Mouse (Mus musculus) liver, embryonic 12.5 days (tissue): ENCODE measurements around the gene Trim31. TPM values are rescaled to one million over a fixed set of nuclear protein-coding genes. Genes with fewer than 3 reads are reported as not detected.

Experiments used
- ATAC-seq: fragments of 200-750 bp; cut with Nextera tagmentation; 2 replicates; pipeline ENCODE4 v1.8.0; 2017; ENCODE audit warnings: moderate number of reproducible peaks, mild to moderate bottlenecking, moderate library complexity
- H3K27ac ChIP-seq: fragments of 300-500 bp; sonication (generic); 2 replicates; pipeline ENCODE4 v1.5.1; 2016; ENCODE audit warnings: mild to moderate bottlenecking
- H3K27me3 ChIP-seq: fragments of 300-500 bp; sonication (generic); replicated peaks from 2 replicates; pipeline ENCODE4 v1.6.1; 2016; ENCODE audit warnings: mild to moderate bottlenecking, moderate library complexity
- H3K36me3 ChIP-seq: fragments of 300-500 bp; sonication (generic); 2 replicates; pipeline ENCODE4 v1.6.1; 2016; ENCODE audit warnings: mild to moderate bottlenecking, moderate library complexity
- H3K4me1 ChIP-seq: fragments of 300-500 bp; sonication (generic); 2 replicates; pipeline ENCODE4 v1.6.1; 2016
- H3K4me2 ChIP-seq: fragments of 300-500 bp; sonication (generic); 2 replicates; pipeline ENCODE4 v1.6.1; 2016; ENCODE audit warnings: mild to moderate bottlenecking, moderate library complexity
- H3K4me3 ChIP-seq: fragments of 300-500 bp; sonication (generic); 2 replicates; pipeline ENCODE4 v1.5.1; 2016; ENCODE audit warnings: mild to moderate bottlenecking, moderate library complexity
- H3K9ac ChIP-seq: fragments of 300-500 bp; sonication (generic); 2 replicates; pipeline ENCODE4 v1.6.1; 2016; ENCODE audit warnings: mild to moderate bottlenecking, moderate library complexity
- H3K9me3 ChIP-seq: fragments of 300-500 bp; sonication (generic); replicated peaks from 2 replicates; pipeline ENCODE4 v1.6.1; 2016; ENCODE audit warnings: mild to moderate bottlenecking, moderate library complexity
- WGBS: fragments of 180-500 bp; shearing (Covaris S2); methylation state at CpG from one replicate; pipeline ENCODE4 v1.1.7; 2016; ENCODE audit not compliant: insufficient replicate concordance; 5-methylcytosine and 5-hydroxymethylcytosine counted together
- polyA plus RNA-seq: library from polyadenylated mRNA; unstranded; fragments of >200 nt; fragmentation: Nextera tagmentation; extraction: Ambion mirVana; gene quantifications from 2 replicates; pipeline ENCODE4 v1.2.1, GENCODE M21; 2016

The Trim31 gene
- polyA plus RNA-seq, 1 experiment from 2014 or later: not detected

- H3K27ac ChIP-seq: no peak overlapping the region
- H3K4me3 ChIP-seq: no peak overlapping the region
- no peak overlapping the region for H3K9ac ChIP-seq
- ATAC-seq: no peak
- H3K27me3 ChIP-seq: peaks cover 39% of the 10 kb centered on the region
- H3K4me1 ChIP-seq: no peaks in the 10 kb centered on the region
- H3K9me3 ChIP-seq: no peaks in the 10 kb centered on the region
- 60% methylated on average over 4 of the region's 4 CpGs for WGBS
- no peak overlapping the region for H3K4me2 ChIP-seq
- no peaks in the 10 kb centered on the region for H3K36me3 ChIP-seq
These were observed 1.5 kb downstream of the Trim31 start for GRCm38 (mm10) chr17:36899376-36899775.

- no peaks in the 10 kb centered on the region for H3K4me1 ChIP-seq
- 68% methylated on average over 5 of the region's 5 CpGs for WGBS
- peaks cover 34% of the 10 kb centered on the region for H3K27me3 ChIP-seq
- H3K4me2 ChIP-seq: no peak overlapping the region
- H3K4me3 ChIP-seq: no peak overlapping the region
- no peak overlapping the region for H3K9ac ChIP-seq
- no peaks in the 10 kb centered on the region for H3K36me3 ChIP-seq
- no peak overlapping the region for H3K27ac ChIP-seq
- no peak for ATAC-seq
- H3K9me3 ChIP-seq: no peaks in the 10 kb centered on the region
These were observed 2.1 kb downstream of the Trim31 start for GRCm38 (mm10) chr17:36900001-36900400.

DNA sequence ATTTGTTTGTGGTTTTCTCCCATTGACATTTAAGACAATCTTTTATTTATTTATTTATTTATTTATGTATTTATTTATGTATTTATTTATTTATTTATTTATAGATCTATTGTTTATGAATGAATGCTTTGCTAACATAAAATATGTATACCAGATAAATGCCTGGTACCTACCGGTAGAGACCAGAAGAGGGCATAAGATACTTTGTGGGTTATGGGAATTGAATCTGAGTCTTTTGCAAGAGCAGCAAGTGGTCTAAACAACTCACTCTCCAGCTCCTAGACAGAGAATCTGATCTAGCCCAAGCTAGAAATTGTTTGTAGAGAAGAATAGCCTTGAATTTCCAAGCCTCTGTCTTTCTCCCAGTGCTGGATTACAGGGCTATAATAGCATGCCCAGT, 2.8 kb downstream of the Trim31 start:
- H3K9me3 ChIP-seq: no peaks in the 10 kb centered on the region
- H3K9ac ChIP-seq: no peak overlapping the region
- H3K36me3 ChIP-seq: no peaks in the 10 kb centered on the region
- peaks cover 40% of the 10 kb centered on the region for H3K27me3 ChIP-seq
- ATAC-seq: no peak
- no peak overlapping the region for H3K27ac ChIP-seq
- WGBS: 26% methylated on average over 1 of the region's 1 CpGs
- no peak overlapping the region for H3K4me3 ChIP-seq
- no peaks in the 10 kb centered on the region for H3K4me1 ChIP-seq
- H3K4me2 ChIP-seq: no peak overlapping the region

- H3K9me3 ChIP-seq: no peaks in the 10 kb centered on the region
- no peak overlapping the region for H3K27ac ChIP-seq
- no peaks in the 10 kb centered on the region for H3K4me1 ChIP-seq
- peaks cover 38% of the 10 kb centered on the region for H3K27me3 ChIP-seq
- WGBS: 40% methylated on average over 3 of the region's 3 CpGs
- no peaks in the 10 kb centered on the region for H3K36me3 ChIP-seq
- ATAC-seq: no peak
- H3K9ac ChIP-seq: no peak overlapping the region
- no peak overlapping the region for H3K4me3 ChIP-seq
- H3K4me2 ChIP-seq: no peak overlapping the region
These were observed 5.7 kb downstream of the Trim31 start for GRCm38 (mm10) chr17:36903651-36904050.

GRCm38 (mm10) chr17:36908235-36908634, 10.3 kb downstream of the Trim31 start:
- Histone ChIP-seq H3K4me1 (no peaks in the 10 kb centered on the region), H3K4me2 (no peak overlapping the region), H3K36me3 (no peaks in the 10 kb centered on the region), H3K9ac (no peak overlapping the region), H3K4me3 (no peak overlapping the region), H3K27me3 (peaks cover 44% of the 10 kb centered on the region), H3K9me3 (no peaks in the 10 kb centered on the region), H3K27ac (no peak overlapping the region)
- no peak for ATAC-seq
- 34% methylated on average over 1 of the region's 1 CpGs for WGBS

GRCm38 (mm10) chr17:36909802-36910201, 11.9 kb downstream of the Trim31 start:
- Histone ChIP-seq H3K27me3 (peaks cover 43% of the 10 kb centered on the region), H3K4me2 (no peak overlapping the region), H3K36me3 (no peaks in the 10 kb centered on the region), H3K9me3 (no peaks in the 10 kb centered on the region), H3K27ac (no peak overlapping the region), H3K4me3 (no peak overlapping the region), H3K4me1 (no peaks in the 10 kb centered on the region), H3K9ac (no peak overlapping the region)
- no peak for ATAC-seq
- 36% methylated on average over 4 of the region's 4 CpGs for whole genome bisulfite sequencing

GRCm38 (mm10) chr17:36912031-36912430, 14.1 kb downstream of the Trim31 start:
- H3K4me2 ChIP-seq: no peak overlapping the region
- ATAC-seq: no peak
- H3K36me3 ChIP-seq: no peaks in the 10 kb centered on the region
- no peak overlapping the region for H3K27ac ChIP-seq
- H3K4me1 ChIP-seq: no peaks in the 10 kb centered on the region
- no peak overlapping the region for H3K4me3 ChIP-seq
- peaks cover 40% of the 10 kb centered on the region for H3K27me3 ChIP-seq
- H3K9me3 ChIP-seq: no peaks in the 10 kb centered on the region
- no peak overlapping the region for H3K9ac ChIP-seq
- 54% methylated on average over 2 of the region's 2 CpGs for WGBS

DNA sequence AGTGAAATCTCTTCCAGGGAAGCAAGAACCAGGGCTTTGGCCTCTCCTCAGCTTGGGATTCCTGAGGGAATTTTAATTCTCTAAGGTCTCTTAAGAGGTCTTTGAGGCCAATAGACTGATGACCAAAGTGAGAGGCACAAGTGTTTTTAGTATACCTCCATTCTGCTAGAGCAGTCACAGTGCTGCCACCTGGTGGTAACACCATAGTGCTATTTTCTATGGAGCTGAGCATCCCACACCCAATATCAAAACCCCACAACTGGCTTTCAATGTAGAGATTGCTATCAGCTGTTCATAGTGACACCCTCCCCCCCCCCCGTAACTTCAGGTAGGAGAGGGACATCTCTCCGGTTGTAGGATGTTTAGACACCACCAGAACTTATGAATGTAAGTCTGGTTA, 16.2 kb downstream of the Trim31 start:
- peaks cover 25% of the 10 kb centered on the region for H3K27me3 ChIP-seq
- no peaks in the 10 kb centered on the region for H3K36me3 ChIP-seq
- H3K4me3 ChIP-seq: no peak overlapping the region
- H3K4me1 ChIP-seq: no peaks in the 10 kb centered on the region
- no peak overlapping the region for H3K4me2 ChIP-seq
- no peak overlapping the region for H3K9ac ChIP-seq
- no peak for ATAC-seq
- WGBS: 13% methylated on average over 2 of the region's 2 CpGs
- H3K27ac ChIP-seq: no peak overlapping the region
- H3K9me3 ChIP-seq: no peaks in the 10 kb centered on the region

DNA sequence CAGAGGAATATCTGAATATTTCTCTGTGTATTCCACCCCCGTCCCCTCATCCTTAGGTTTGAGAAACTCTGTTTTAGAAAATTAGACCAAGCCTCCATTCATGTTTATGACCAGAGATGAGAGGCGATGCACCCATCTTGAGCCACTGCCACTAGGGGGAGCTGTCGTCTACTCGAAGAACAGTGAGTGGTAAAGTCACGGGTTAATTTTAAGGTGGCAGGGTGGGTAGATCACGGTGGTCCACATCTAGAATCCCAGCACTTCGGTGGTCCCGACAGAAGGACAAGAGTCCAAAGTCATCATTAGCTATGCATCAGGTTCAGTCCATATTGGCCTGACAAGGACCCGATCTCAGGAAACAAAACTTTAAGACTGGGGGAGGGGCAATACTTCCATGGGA, 17.2 kb downstream of the Trim31 start:
- no peaks in the 10 kb centered on the region for H3K36me3 ChIP-seq
- H3K4me3 ChIP-seq: no peak overlapping the region
- peaks cover 20% of the 10 kb centered on the region for H3K27me3 ChIP-seq
- H3K4me2 ChIP-seq: no peak overlapping the region
- H3K9ac ChIP-seq: no peak overlapping the region
- 9% methylated on average over 9 of the region's 9 CpGs for whole genome bisulfite sequencing
- no peak overlapping the region for H3K27ac ChIP-seq
- H3K4me1 ChIP-seq: no peaks in the 10 kb centered on the region
- H3K9me3 ChIP-seq: no peaks in the 10 kb centered on the region
- no peak for ATAC-seq

- H3K27me3 ChIP-seq: peaks cover 17% of the 10 kb centered on the region; the same call in 1 of the 2 replicates
- WGBS: 43% methylated on average over 15 of the region's 15 CpGs
- no peak for ATAC-seq
These were observed 22.3 kb downstream of the Trim31 start for GRCm38 (mm10) chr17:36920239-36920638.

GRCm38 (mm10) chr17:36922715-36923114, 24.8 kb downstream of the Trim31 start:
- no peak overlapping the region for H3K27ac ChIP-seq
- WGBS: 59% methylated on average over 4 of the region's 4 CpGs
- ATAC-seq: no peak
- no peaks in the 10 kb centered on the region for H3K9me3 ChIP-seq
- H3K4me3 ChIP-seq: no peak overlapping the region
- no peak overlapping the region for H3K4me2 ChIP-seq
- peaks cover 10% of the 10 kb centered on the region; the same call in 1 of the 2 replicates for H3K27me3 ChIP-seq
- no peaks in the 10 kb centered on the region for H3K4me1 ChIP-seq
- no peaks in the 10 kb centered on the region for H3K36me3 ChIP-seq
- H3K9ac ChIP-seq: no peak overlapping the region

More at GRCm38 (mm10) chr17:36920239-36920638, 22.3 kb downstream of the Trim31 start:
- no peak overlapping the region for H3K27ac ChIP-seq
- H3K4me1 ChIP-seq: no peaks in the 10 kb centered on the region
- no peaks in the 10 kb centered on the region for H3K36me3 ChIP-seq
- no peak overlapping the region for H3K4me2 ChIP-seq
- H3K9ac ChIP-seq: no peak overlapping the region
- H3K9me3 ChIP-seq: no peaks in the 10 kb centered on the region
- H3K4me3 ChIP-seq: no peak overlapping the region

DNA sequence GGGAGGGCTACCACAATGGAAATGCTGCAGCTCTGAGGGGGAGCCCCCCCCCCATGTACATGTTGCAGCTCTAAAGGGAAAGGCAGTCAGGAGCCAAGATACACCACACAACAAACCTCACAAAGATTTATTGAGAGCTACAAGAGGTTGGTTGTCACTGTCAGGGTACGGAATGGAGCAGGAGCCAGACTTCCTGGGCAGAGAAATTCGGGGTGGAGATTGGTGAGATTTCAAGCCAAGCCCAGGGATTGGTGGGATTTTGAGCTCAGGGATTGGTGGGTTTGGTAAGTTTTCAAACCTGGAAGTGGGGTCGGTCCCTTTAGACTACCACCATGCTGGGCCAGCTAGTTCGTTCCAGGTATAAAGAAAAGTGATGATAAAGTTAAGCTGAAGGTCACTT, 25.6 kb downstream of the Trim31 start:
- WGBS: 53% methylated on average over 4 of the region's 4 CpGs

GRCm38 (mm10) chr17:36927496-36928120, 29.7 kb downstream of the Trim31 start:
- H3K27ac ChIP-seq: no peak overlapping the region
- no peak overlapping the region for H3K9ac ChIP-seq
- 46% methylated on average over 10 of the region's 10 CpGs for WGBS
- H3K4me2 ChIP-seq: no peak overlapping the region
- no peak for ATAC-seq
- no peaks in the 10 kb centered on the region for H3K36me3 ChIP-seq
- no peak overlapping the region for H3K4me3 ChIP-seq
- H3K27me3 ChIP-seq: 0 out of 2 replicates have a peak, but pooled peaks cover 10% of the 10 kb centered on the region
- H3K9me3 ChIP-seq: no peaks in the 10 kb centered on the region
- H3K4me1 ChIP-seq: no peaks in the 10 kb centered on the region

More for the DNA sequence above, 25.6 kb downstream of the Trim31 start:
- no peak overlapping the region for H3K27ac ChIP-seq
- H3K4me2 ChIP-seq: no peak overlapping the region
- no peaks in the 10 kb centered on the region for H3K4me1 ChIP-seq
- no peaks in the 10 kb centered on the region for H3K36me3 ChIP-seq
- peaks cover 10% of the 10 kb centered on the region; the same call in 1 of the 2 replicates for H3K27me3 ChIP-seq
- H3K9me3 ChIP-seq: no peaks in the 10 kb centered on the region
- H3K4me3 ChIP-seq: no peak overlapping the region
- no peak overlapping the region for H3K9ac ChIP-seq
- ATAC-seq: no peak
